Mouse (Mus musculus): ENCODE measurements at regions not wholly inside any gene's neighbourhood (a gene's known extent, or its start where the extent isn't known, plus 50 kb on each side); places are given as distances from the start of the nearest gene placed in this dataset.

DNA sequence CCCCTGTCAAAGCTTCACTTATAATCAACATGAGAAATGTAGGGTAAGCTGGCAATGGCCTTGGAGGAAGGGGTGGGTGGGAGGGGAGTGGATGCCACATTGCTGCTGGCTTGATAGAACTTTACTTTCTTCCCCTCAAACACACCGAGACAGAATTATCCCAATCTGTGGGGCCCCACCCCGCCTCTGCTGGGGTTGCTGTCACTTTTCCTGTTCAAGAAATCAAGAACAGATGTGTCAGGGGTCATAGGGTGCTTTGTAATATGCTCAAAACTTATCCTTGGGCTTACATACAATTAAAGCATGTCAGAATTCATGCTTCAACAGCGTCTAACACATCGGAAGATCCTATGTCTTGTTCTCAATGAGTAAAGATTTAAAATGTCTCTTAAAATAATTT lies 101.9 kb upstream of the Satb2 start:
- no peak for DNase-seq (ENCODE audit: low read depth in 3 of 3, low spot score in 3 of 3)
- Histone ChIP-seq H3K9me3 (ENCODE audit: control insufficient read depth, low read length) (no peaks in the 10 kb centered on the region), H3K9ac (replicated peaks) (no peak overlapping the region), H3K36me3 (replicated peaks; ENCODE audit: control insufficient read depth, insufficient read depth, low read depth) (no peaks in the 10 kb centered on the region), H3K4me2 (ENCODE audit: low read depth) (no peak overlapping the region), H3K4me3 (ENCODE audit: insufficient read depth in 1 of 2, low read depth in 2 of 2, low read length in 2 of 2) (no peak overlapping the region), H3K27me3 (ENCODE audit: control insufficient read depth, insufficient read depth, low read length) (no peaks in the 10 kb centered on the region), H3K4me1 (replicated peaks; ENCODE audit: control insufficient read depth in 2 of 2, insufficient read depth in 2 of 2, low read length in 1 of 2) (no peaks in the 10 kb centered on the region), H3K27ac (no peak overlapping the region)
- no peak for ATAC-seq (ENCODE audit: insufficient read depth)
- WGBS (ENCODE audit: insufficient replicate concordance) = 48% methylated on average over 4 of the region's 4 CpGs
- no peak for TF ChIP-seq EP300 (IDR thresholded peaks at IDR 0.05; ENCODE audit: low read depth)
- TF ChIP-seq CTCF (IDR thresholded peaks at IDR 0.05; ENCODE audit: low read depth) = no peak

DNA sequence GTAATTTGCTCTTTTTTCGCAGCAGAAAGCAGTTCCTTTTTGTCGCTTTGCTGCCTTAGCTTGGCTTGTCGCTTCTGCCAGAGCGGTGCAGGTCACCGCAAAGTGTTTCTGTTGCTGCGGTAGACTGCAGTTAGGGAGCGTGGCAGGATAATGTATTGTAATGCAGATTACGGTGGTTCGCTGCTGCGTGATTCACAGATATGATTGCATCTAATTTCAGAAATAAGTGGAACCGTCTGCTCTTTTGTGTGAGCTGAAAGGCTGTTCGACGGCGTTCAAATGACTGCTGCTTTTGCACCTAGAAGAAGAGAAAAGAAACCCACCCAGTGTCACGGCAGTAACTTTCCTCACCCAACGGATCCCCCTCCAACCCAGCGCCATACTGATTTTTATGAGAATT lies 104.7 kb upstream of the Satb2 start:
- 75% methylated on average over 17 of the region's 17 CpGs for WGBS (ENCODE audit: insufficient replicate concordance)

DNA sequence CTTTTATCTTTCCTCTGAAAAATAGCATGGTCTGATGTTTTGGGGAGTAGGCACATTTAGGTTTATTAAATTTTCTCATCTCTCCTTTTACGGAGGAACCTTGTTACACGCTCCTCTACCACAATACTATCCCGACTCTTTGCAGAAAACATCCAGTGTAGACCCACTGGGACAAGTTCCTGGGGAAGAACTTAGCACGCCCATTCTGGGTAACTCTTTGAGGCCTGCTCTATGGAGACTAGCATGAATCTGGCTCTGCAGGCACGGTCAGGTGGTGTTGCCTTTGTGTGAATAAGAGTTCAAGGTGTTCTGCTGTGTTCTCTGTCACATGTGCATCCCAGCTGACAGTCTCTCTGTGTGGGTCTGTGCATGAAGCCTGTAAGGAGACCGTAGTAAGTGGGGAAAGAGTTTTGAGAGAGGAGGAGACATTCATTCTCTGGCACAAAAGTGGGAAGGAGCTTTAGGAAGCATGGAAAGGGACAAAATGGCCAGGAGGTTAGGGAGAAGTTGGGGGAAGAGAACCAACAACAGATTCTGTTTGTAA lies 105.2 kb upstream of the Satb2 start:
- Histone ChIP-seq H3K9me3 (ENCODE audit: control insufficient read depth, low read length) (no peaks in the 10 kb centered on the region), H3K27me3 (ENCODE audit: control insufficient read depth, insufficient read depth, low read length) (no peaks in the 10 kb centered on the region), H3K27ac (no peak overlapping the region), H3K4me3 (ENCODE audit: insufficient read depth in 1 of 2, low read depth in 2 of 2, low read length in 2 of 2) (no peak overlapping the region), H3K4me2 (ENCODE audit: low read depth) (no peak overlapping the region), H3K9ac (replicated peaks) (no peak overlapping the region), H3K4me1 (replicated peaks; ENCODE audit: control insufficient read depth in 2 of 2, insufficient read depth in 2 of 2, low read length in 1 of 2) (no peaks in the 10 kb centered on the region), H3K36me3 (replicated peaks; ENCODE audit: control insufficient read depth, insufficient read depth, low read depth) (no peaks in the 10 kb centered on the region)
- DNase-seq (ENCODE audit: low read depth in 3 of 3, low spot score in 3 of 3) (no peak), ATAC-seq (ENCODE audit: insufficient read depth) (no peak)
- 63% methylated on average over 6 of the region's 6 CpGs for WGBS (ENCODE audit: insufficient replicate concordance)
- TF ChIP-seq CTCF (IDR thresholded peaks at IDR 0.05; ENCODE audit: low read depth) (no peak), EP300 (IDR thresholded peaks at IDR 0.05; ENCODE audit: low read depth) (no peak)

More for the DNA sequence above, 104.7 kb upstream of the Satb2 start:
- TF ChIP-seq CTCF (IDR thresholded peaks at IDR 0.05; ENCODE audit: low read depth) = no peak
- TF ChIP-seq EP300 (IDR thresholded peaks at IDR 0.05; ENCODE audit: low read depth) = no peak
- H3K4me2 ChIP-seq (ENCODE audit: low read depth) = no peak overlapping the region
- H3K9ac ChIP-seq (replicated peaks) = no peak overlapping the region
- no peaks in the 10 kb centered on the region for H3K36me3 ChIP-seq (replicated peaks; ENCODE audit: control insufficient read depth, insufficient read depth, low read depth)
- no peak for DNase-seq (ENCODE audit: low read depth in 3 of 3, low spot score in 3 of 3)
- no peak overlapping the region for H3K27ac ChIP-seq
- H3K4me1 ChIP-seq (replicated peaks; ENCODE audit: control insufficient read depth in 2 of 2, insufficient read depth in 2 of 2, low read length in 1 of 2) = no peaks in the 10 kb centered on the region
- no peaks in the 10 kb centered on the region for H3K27me3 ChIP-seq (ENCODE audit: control insufficient read depth, insufficient read depth, low read length)
- H3K9me3 ChIP-seq (ENCODE audit: control insufficient read depth, low read length) = no peaks in the 10 kb centered on the region
- no peak for ATAC-seq (ENCODE audit: insufficient read depth)
- no peak overlapping the region for H3K4me3 ChIP-seq (ENCODE audit: insufficient read depth in 1 of 2, low read depth in 2 of 2, low read length in 2 of 2)

DNA sequence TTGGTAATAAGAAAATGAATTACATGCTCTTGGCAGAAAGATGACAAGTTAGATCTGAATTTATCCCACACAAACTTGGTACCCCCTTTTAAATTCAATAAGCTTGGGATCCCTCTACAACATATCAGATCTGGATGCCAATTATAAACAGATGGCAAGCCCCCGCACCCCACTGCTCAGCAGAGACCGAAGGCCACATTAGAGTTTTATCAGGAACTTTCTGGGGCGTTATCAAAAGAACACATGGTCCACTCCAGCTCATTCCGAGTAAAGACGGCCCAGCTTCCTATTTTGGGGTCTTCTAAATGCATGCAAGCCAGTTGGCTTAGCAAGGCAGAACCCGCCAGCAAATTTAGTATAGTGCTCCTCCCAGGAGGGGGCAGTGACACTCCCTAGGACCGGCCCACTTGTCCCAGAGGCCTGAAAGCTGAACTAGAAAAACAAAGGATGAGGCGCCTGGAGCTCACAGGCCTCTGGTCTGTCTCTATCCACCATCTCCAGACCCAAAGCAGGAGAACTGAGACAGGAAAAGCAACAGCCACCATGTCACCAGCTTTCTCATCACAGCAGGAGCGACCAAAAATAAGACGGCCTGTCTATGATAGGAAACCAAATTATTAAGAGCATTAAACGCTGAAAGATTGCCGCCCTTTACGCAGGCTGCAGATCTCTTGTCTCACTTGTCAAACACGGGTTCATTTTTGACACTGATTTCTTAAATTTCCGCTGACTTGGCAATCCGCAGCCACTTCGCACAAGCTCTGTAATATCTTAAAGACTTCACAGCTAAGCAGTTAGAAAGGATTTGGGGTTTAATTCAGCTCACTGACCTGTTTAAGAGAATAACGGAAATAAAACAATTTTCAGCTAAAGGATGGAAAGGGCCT lies 117.2 kb upstream of the Satb2 start:
- ATAC-seq (ENCODE audit: insufficient read depth) (no peak), DNase-seq (ENCODE audit: low read depth in 3 of 3, low spot score in 3 of 3) (no peak)
- TF ChIP-seq CTCF (IDR thresholded peaks at IDR 0.05; ENCODE audit: low read depth) (no peak), EP300 (IDR thresholded peaks at IDR 0.05; ENCODE audit: low read depth) (no peak)
- H3K4me1 ChIP-seq (replicated peaks; ENCODE audit: control insufficient read depth in 2 of 2, insufficient read depth in 2 of 2, low read length in 1 of 2) = no peaks in the 10 kb centered on the region
- 61% methylated on average over 18 of the region's 18 CpGs for WGBS (ENCODE audit: insufficient replicate concordance)
- H3K27ac ChIP-seq = no peak overlapping the region
- no peak overlapping the region for H3K4me2 ChIP-seq (ENCODE audit: low read depth)
- H3K36me3 ChIP-seq (replicated peaks; ENCODE audit: control insufficient read depth, insufficient read depth, low read depth) = no peaks in the 10 kb centered on the region
- H3K27me3 ChIP-seq (ENCODE audit: control insufficient read depth, insufficient read depth, low read length) = no peaks in the 10 kb centered on the region
- no peak overlapping the region for H3K9ac ChIP-seq (replicated peaks)
- H3K9me3 ChIP-seq (ENCODE audit: control insufficient read depth, low read length) = no peaks in the 10 kb centered on the region
- no peak overlapping the region for H3K4me3 ChIP-seq (ENCODE audit: insufficient read depth in 1 of 2, low read depth in 2 of 2, low read length in 2 of 2)

- Histone ChIP-seq H3K27ac (no peak overlapping the region), H3K27me3 (ENCODE audit: control insufficient read depth, insufficient read depth, low read length) (no peaks in the 10 kb centered on the region), H3K9ac (replicated peaks) (no peak overlapping the region), H3K4me2 (ENCODE audit: low read depth) (no peak overlapping the region), H3K9me3 (ENCODE audit: control insufficient read depth, low read length) (no peaks in the 10 kb centered on the region), H3K4me3 (ENCODE audit: insufficient read depth in 1 of 2, low read depth in 2 of 2, low read length in 2 of 2) (no peak overlapping the region), H3K4me1 (replicated peaks; ENCODE audit: control insufficient read depth in 2 of 2, insufficient read depth in 2 of 2, low read length in 1 of 2) (no peaks in the 10 kb centered on the region), H3K36me3 (replicated peaks; ENCODE audit: control insufficient read depth, insufficient read depth, low read depth) (no peaks in the 10 kb centered on the region)
- DNase-seq (ENCODE audit: low read depth in 3 of 3, low spot score in 3 of 3) (no peak), ATAC-seq (ENCODE audit: insufficient read depth) (no peak)
- WGBS (ENCODE audit: insufficient replicate concordance) = 67% methylated on average over 4 of the region's 4 CpGs
- TF ChIP-seq EP300 (IDR thresholded peaks at IDR 0.05; ENCODE audit: low read depth) (no peak), CTCF (IDR thresholded peaks at IDR 0.05; ENCODE audit: low read depth) (no peak)
These were observed 117.8 kb upstream of the Satb2 start for GRCm38 (mm10) chr1:57096248-57096600.
